Mouse (Mus musculus) heart, postnatal 36 days (tissue): ENCODE data around the gene Cog5. TPM values are rescaled to one million over a fixed set of nuclear protein-coding genes. Genes with fewer than 3 reads are reported as not detected.

Source experiments
- DNase-seq, 2 experiments: peaks; one replicate each; pipeline ENCODE4 v3.0.0; 2021 to 2022
- intact Hi-C: fragments of 180-260 bp; cut with DNase I; formaldehyde crosslinking; loops from one replicate; pipeline ENCODE4 v1.15.1; 2025
- total RNA-seq, 2 experiments: library from RNA; stranded (reverse); gene quantifications; 2 replicates each; pipeline ENCODE4 v1.2.3; 2021

Gene Cog5
- total RNA-seq, 2 experiments from 2014 or later: 54.1 to 57.1 TPM

DNA sequence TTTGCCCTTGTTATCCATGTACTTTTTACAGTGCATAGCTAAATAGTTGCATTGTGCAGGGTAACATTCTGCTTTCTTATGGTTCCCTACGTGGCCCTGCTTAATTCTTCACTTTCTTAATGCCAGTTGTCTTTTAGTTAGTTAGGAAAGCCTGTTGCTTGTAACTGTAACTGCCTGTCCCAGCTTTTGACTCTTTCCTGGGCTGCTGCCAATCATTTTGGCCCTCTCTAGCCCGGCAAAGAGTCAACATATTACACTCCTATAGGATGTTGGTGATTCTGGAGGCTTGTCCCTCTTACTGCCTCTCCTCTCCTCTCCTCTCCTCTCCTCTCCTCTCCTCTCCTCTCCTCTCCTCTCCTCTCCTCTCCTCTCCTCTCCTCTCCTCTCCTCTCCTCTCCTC lies 51.5 kb downstream of the Cog5 start:
- DNase-seq: no peak
- intact Hi-C loops: no loop called here

DNA sequence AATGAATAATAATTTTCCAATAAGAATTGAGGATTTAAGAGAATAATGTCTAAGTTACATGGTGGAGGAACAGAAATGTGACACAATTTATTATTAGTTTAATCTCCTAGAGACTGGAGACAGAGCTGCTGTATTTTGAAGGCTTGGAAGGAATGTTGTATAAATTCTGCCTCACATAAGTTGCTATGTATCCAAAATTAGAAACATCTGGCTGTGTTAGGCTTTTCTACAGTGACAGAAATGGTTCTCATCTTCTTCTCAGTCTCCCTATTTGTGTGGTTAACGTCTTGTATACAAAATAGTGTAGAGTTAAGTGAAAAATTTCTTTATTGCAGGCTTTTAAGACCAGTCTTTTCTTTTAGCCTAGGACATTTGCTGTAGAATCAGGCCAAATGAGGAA lies 52.9 kb downstream of the Cog5 start:
- intact Hi-C loops: no loop called here
- DNase-seq: no peak

DNA sequence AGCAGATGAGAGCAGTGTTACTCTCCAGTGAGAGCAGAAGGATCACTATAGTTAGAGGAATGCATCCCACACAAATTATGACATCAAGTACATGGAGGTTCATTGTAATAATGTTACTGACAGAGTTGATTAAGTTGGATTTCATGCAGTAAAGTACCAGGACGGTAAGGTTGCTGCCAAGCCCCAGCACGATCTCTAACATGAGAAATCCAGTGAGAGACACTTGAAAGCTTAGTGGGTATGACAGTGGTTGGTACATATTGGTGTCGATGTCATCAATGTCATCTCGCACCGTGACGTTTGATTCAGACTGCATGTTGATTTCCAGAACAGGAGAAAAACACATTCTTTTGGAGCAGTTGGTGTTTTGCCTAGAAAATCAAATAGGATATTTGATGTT lies 55.0 kb downstream of the Cog5 start:
- DNase-seq: no peak
- intact Hi-C loops: loop anchor here (10.0 kb wide), 1 partner anchor 335 kb away; no protein-coding TSS in a partner anchor

DNA sequence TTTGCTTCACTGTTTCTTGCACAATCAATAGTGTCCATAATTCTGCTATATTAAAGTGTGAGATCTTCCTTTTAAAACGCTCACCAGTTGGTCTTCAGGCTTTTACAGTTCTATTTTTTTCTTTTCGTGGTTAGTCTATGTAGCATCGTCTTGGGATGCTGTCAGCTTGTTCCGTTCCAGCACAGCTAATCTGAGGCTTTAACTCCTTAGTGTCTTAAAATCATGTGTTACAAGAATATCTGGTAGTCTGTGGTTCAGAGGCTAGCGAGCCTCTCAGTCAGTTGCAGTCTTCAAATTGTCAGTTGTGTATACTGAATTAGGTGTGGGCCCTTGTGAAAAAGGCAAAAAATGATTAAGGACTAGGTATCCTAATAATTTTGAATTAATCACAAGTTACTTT lies 57.6 kb downstream of the Cog5 start:
- DNase-seq: no peak
- intact Hi-C loops: loop anchor here (10.0 kb wide), 1 partner anchor 337 kb away; no protein-coding TSS in a partner anchor

DNA sequence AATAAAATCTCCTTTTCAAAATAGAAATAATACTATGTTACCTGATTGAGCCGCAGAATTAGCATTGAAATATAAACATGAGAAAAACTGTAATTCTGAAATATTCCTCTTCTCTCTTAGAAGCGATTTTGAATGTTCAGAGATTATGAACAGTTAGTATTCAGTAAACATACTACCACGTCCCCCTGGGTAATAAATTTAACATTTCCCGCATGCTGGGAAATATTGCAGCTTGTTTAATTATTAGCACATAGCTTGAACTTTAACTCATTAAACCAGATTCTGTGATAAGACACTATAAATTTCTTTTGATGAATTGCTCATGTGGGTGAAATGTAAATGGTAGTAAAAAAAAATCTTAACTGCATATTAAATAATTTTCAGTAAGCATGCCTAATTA lies 58.1 kb downstream of the Cog5 start:
- no peak for DNase-seq
- intact Hi-C loops: loop anchor here (10.0 kb wide), 1 partner anchor 338 kb away; no protein-coding TSS in a partner anchor

DNA sequence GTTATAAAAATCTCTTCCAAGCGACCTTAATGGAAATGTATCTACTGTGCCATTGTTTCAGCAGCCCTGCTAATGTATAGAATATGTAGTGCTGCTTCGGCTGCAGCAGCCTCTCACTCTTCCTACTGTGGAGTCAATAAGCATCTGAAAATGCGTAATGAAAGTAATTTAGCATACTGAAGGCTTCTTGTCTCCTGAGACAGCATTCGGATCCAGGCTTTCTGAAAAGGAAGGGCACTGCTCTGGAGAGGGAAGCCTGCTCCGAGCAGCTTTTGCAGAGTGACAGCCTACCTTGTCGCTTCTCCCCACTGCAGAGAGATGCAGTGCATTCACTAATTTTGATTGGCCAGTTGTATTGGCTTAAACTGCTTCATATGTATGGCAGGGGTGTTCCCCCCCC lies 58.9 kb downstream of the Cog5 start, which contains the start of gene Gpr22:
Gene Gpr22 (minus strand): TSS at position 348 of the 400 bp plus-strand sequence.
- intact Hi-C loops: loop anchor here (10.0 kb wide), 1 partner anchor 339 kb away; no protein-coding TSS in a partner anchor
- DNase-seq: no peak

DNA sequence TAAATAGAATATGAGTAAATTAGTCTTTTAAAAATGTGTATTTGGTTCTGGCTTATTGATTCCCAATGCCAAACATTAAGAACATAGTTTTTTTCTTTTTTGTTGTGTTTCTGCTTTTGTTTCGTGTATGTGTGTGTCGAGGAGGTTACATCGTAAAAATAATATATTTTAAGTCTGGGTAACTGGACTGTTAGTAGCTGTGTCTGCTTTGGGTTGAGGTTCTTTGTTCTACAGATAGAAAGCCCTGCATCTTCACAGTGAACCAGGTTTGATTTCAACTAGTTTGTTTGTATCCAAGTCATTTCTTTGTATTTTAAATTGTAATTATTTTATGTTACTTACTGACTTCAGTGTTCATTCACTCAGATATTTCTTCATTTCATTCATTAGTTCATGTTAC lies 59.4 kb downstream of the Cog5 start:
- intact Hi-C loops: loop anchor here (10.0 kb wide), 1 partner anchor 339 kb away; no protein-coding TSS in a partner anchor
- no peak for DNase-seq

DNA sequence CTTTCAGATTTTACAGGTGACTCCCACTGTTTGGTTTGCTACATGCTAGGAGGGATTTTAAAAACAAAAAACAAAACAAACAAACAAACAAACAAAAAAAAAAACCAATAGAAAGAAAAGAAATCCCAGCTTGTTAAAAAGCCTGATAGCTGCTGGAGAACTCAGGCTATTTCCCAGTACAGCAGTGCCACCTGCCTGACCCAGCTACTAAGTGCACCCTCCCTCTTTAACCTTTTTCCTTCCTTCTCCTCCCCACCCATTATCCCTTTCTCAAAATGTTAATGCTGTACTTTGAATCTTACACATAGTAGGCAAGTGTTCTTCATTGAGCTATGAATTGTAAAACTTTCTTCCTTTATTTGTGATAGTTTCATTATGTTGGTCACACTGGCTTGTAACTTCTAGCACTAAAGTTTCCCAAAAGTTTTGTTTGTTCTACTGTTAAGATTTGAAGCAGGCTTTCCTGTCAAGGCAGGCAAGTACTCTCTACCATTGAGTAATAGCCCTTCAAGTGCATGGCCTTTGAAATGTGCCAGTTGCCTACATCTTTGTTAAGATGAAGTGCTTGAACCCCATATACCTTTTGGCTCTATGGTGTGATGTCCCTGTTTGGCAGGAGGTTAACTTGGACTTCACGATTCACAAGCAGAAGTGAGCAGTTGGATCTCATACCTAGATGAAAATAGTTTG lies 65.1 kb downstream of the Cog5 start:
- no peak for DNase-seq
- intact Hi-C loops: loop anchor here (1.0 to 10.0 kb wide), 5 partner anchors 65 to 345 kb away; partner anchors contain the start of genes Cog5 and Dus4l

DNA sequence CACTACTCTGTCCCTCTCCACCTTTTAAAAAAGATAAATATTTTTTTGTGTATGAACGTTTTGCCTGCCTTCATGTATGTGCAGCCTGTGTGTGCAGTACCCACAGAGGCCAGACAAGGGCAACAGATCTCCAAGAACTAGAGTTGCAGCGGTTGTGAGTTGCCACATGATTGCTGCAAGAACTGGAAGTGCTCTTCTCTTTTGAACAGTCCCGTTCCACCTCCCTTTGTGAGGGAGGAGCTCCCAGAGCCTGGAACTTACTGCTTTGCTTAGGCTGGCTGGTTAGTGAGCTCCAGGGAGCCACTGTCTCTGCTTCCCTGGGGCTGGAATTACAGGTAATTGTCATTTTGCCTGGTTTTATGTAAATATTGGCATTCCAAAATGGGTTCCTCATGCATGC lies 69.9 kb downstream of the Cog5 start:
- intact Hi-C loops: loop anchor here (5.0 kb wide), 2 partner anchors 87 to 203 kb away; no protein-coding TSS in a partner anchor

DNA sequence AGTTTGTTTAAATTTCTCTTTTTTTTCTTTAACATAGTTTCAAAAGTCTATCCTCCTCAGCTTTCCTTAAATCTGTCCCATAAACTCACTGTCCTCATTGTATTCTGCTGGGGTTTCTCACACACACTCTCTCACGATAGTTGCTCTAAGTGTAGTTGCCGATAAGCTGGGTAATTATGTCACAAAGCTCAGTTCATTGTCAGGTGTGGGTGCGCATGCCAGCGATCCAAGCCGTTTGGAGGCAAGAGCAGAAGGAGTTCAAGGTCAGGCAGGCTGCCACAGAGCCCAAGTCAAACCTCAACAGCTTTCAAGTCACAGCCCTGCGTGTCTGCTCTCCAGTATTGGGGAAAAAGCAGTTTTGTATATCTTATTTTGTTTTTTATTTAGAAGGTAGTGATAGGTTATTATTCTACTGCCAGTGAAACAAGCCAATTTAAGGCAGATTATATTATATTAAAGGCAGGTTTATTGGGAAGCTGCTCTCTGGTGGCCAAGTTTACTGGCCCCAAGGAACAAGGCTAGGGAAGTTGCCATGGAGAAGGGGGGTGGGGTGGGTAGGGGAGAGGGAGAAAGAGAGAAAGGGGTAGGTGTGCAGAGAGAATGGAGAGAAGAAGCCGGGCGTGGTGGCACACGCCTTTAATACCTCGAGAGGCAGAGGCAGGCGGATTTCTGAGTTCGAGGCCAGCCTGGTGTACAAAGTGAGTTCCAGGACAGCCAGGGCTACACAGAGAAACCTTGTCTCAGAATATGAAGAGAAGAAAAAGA lies 71.0 kb downstream of the Cog5 start:
- peak in 1 of 2 experiments; percentile 29 for DNase-seq
- intact Hi-C loops: no loop called here

More for the DNA sequence above, 69.9 kb downstream of the Cog5 start:
- DNase-seq: no peak

DNA sequence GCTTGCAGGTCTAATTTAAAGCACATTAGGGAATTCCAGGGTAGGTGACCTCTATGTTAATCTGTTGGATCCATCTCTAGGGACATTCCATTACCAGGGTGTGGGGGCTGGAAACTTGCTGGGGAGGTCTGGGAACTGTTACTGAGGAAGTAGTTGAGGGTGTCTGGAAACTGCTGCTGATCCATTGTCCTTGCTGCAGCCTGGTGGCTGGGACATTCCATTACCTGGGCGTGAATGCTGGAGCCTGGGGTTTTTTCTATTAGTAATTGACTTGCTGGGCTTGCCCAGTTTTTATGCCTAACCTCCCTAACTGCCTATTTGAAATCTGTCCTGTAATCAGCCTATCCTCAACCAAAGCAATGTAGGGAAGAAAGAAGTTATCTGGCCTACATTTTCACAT lies 72.0 kb downstream of the Cog5 start:
- intact Hi-C loops: no loop called here
- DNase-seq: no peak

DNA sequence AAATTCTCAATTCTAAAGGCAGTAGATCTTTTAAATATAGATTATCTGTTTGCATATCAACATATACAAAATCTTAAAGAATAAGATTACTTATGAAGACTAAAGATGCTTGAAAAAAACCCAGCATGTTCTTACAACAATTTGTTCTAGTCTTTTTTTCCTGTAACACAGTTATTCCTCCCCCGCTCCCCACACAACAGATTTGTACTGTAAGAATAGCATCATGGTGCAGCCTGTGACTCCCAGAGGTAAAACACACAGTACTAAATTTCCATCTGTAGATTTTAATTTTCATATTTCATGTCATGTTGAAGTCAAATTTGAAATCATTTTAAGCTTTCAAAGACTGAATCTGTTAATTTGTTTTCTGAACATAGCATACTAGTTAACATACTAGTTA lies 75.5 kb downstream of the Cog5 start:
- DNase-seq: no peak
- intact Hi-C loops: no loop called here

DNA sequence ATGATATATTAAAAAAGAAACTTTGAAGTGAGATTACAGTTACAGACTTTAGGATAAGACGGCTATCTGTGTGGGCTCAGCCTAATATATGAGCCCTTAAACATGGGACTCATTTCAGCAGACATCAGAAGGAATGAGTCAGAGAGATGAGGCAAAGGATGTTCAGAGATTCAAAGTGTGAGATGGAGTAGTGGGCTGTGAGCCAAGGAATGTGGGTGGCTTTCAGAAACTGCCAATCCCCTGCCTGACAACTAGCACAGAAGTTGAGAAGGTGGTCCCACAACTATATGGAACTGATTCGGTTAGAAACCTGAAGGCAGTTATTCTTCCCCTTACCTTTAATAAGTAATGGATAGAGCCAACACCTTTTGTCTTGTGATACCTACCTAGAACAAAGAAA lies 79.9 kb downstream of the Cog5 start:
- no peak for DNase-seq
- intact Hi-C loops: no loop called here

DNA sequence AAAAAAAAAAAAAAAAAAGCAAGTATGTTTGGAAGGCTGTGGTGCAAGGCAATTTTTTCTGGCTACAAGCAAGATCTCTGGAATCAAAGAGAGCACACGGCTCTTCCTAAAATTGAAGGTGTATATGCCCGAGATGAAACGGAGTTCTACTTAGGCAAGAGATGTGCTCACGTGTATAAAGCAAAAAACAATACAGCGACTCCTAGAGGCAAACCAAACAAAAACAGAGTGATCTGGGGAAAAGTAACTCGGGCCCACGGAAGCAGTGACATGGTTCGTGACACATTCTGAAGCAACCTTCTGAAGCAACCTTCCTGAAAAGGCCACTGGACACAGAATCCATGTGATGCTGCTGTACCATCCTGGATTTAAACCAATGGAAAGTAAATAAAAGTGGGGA lies 92.6 kb downstream of the Cog5 start:
- no peak for DNase-seq
- intact Hi-C loops: no loop called here

DNA sequence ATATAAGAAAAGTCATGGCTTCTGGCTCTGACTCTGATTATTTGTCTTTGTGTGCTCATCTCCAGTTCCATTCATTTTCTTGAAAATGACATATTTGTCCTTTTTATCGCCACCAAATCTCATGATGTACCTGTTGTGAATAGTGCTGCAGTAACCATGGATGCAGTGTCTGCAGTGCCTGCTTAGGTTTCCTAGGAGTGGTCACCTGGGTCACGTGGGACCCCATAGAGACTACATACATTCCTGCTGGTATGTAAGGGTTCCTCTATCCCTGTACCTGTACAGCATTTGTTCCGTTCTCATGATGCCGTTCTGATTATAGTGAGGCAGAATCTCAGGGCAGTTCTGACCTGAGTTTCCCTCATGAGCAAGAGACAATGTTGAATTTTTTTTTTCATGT lies 95.2 kb downstream of the Cog5 start:
- DNase-seq: no peak
- intact Hi-C loops: no loop called here

DNA sequence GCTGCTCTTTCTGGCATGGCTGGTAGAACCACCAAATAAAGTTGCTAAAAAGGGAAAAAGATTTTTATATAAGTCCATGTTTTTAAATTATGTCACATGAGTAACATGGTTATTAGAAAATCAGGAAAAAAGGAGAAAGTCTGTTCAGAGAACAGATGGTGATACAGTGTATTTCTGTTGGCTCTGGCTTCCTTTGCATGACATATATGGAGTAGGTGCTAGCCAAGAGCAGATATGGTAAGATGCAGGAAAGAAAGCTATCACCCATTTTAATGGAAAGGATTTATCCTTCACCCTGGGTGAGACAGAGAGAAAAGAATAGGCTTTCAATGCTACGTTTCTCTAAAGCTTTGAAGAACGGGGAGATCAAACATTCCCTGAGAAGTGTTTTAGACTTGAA lies 99.8 kb downstream of the Cog5 start:
- intact Hi-C loops: no loop called here
- DNase-seq: no peak

DNA sequence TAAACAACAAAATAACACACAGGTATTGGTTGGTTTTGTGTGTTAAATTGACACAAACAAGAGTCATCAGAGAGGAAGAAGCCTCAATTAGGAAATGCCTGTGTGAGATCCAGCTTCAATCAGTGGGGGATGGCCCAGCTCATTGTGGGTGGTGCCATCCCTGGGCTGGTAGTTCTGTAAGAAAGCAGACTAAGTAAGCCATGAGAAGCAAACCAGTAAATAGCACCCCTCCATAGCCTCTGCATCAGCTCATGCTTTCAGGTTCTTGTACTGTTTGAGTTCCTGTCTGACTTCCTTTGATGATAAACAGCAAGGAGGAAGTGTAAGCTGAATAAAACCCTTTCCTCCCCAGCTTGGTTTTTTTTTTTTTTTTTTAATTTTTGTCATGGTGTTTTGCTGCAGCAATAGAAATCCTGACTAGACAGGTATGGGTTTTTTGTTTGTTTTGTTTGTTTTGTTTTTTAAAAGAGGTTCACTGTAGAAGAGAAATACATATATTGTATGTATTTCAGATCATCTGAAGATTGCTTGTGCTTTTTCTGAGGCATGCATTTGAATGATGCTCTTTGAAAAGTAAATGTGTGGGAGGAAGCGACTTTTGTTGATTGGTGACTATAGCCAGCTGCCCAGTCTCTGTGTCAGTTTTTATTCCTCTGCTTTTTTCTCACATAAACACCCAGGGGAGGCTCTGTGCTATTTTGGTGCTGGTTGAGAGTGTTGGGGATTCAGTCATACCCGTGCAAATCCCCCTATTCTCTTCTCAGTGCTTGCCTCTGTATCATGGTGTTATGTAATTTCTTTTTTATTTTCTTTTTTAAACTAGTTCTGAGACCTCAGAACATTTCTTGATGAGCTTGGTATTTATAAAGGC lies 101.5 kb downstream of the Cog5 start:
- intact Hi-C loops: no loop called here
- DNase-seq: no peak

DNA sequence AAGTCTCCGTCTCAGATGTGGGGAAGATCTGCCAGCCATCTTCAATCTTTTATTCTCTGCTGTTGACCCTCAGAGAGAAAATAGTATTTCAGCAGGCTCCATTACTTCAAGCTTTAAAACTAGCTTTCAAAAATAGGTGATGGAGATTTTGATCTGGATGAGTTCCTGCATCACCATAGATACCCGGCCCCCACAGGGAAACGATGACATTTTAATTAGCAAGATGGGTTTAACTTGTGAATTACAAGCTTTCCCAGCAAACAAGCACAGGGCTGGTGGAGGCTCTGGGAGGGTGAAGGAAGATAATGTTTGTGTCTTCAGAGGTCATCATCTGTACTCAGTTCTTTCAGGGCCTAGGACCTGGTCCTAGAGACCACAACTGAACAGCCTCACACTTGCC lies 118.9 kb downstream of the Cog5 start:
- intact Hi-C loops: no loop called here

DNA sequence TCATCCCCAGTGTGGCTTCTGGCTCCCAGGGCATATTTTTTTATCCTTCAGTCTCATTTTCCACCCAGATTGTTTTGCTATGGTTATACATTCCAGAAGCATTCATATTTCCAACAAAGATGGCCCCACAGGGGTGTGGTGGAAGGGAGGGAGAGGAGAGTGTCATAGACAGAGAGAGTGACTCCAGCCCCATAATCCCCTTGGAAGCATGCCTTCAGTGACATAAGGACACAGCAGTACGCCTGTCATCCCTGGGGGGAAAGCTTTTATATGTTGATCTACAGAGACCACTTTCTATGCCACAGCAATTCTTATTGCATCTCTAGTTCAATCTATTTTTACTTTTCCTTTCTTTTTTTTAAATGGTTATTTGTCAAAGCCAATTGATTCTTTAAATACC lies 129.6 kb downstream of the Cog5 start:
- DNase-seq: no peak
- intact Hi-C loops: no loop called here

More for the DNA sequence above, 118.9 kb downstream of the Cog5 start:
- no peak for DNase-seq

DNA sequence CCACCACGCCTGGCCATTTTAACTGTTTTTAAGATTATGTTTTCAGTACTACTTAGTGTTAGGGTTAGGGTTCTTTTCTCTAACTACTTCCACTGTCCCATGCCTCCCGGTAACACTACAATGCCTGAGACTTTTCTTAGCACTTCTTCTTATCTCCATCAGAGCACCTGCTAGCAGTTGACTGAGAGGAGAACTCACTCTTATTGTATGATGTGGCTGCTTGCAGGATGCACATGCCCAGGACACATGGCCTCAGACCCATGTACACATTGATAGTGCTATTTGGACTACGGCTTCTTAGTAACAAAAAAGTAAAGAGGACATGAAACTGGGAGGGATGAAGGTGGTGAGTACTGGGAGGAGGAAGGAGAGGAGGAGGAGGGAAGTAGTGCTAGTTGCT lies 133.9 kb downstream of the Cog5 start:
- no peak for DNase-seq
- intact Hi-C loops: no loop called here
